Mouse (Mus musculus): ENCODE results near the gene Tmem95. TPM values are rescaled to one million over a fixed set of nuclear protein-coding genes. Genes with fewer than 3 reads are reported as not detected.
"Not testable (repeated sequence)": the region's sequence is repeated elsewhere in the genome, so short reads cannot be mapped to it uniquely, and the experiment has no call there.

The Tmem95 gene
- polyA plus RNA-seq (2016; fragmentation: Nextera tagmentation; extraction: Ambion mirVana): not detected in 2 replicates

DNA sequence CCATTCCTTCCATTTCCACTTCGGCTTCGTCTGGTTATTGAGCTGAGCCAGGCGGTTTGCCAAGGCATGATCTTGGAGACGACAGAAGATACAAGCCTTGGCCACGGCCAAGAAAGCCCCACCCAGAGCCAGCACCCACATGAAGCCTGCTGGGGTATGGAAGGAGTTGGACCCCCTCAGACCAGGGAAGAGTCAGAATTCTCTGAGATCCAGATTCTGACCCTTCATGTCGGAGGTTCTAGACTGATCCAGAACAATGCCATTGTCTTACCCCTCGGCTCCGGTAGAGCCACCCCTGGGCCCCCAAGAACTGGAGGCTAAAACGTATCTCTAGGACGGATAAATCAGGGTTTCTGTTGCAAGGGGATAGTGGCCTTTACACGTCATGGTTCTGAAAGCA, at the start of gene Tmem95:
Tmem95 (minus strand) TSS at position 141 of the 400 bp plus-strand sequence.
- Histone ChIP-seq H3K4me3 (no peak within 1 kb of the TSS), H3K36me3 (no peaks in the 10 kb centered on the region), H3K27me3 (replicated peaks) (peaks cover 13% of the 10 kb centered on the region; the same call in 1 of the 2 replicates), H3K4me1 (peaks cover 36% of the 10 kb centered on the region), H3K9me3 (no peaks in the 10 kb centered on the region), H3K27ac (no peak within 1 kb of the TSS), H3K9ac (0 out of 2 replicates have a peak within 1 kb of the TSS, but pooled peaks have one; percentile 26), H3K4me2 (replicated peaks) (peak within 1 kb of the TSS; percentile 84)
- 94% methylated on average over 11 of the region's 11 CpGs for WGBS
- no peak for ATAC-seq (ENCODE audit: low FRiP score, low read depth)

DNA sequence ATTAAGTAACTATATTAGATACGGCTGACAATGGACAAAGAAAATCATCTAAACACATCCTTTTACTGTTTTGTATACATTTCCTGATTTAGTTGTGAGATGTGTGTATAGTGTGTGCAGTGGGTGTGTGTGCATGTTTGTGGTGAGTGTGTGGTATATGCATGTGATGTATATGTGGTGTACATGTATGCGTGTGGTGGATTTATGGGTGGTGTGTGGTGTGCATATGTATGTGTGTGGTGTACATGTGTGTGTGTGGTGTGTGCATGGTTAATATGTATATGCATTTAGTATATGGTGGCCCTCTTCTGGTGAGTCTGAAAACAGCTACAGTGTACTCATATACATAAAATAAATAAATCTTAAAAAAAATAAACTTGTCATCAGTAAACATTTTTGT, 49.7 kb upstream of the Tmem95 start:
- H3K4me3 ChIP-seq: no peak overlapping the region
- H3K9me3 ChIP-seq: no peaks in the 10 kb centered on the region
- no peak overlapping the region for H3K27ac ChIP-seq
- no peak overlapping the region for H3K9ac ChIP-seq
- H3K27me3 ChIP-seq (replicated peaks): no peaks in the 10 kb centered on the region
- no peaks in the 10 kb centered on the region for H3K4me1 ChIP-seq
- H3K4me2 ChIP-seq (replicated peaks): no peak overlapping the region
- whole genome bisulfite sequencing: 94% methylated on average over 2 of the region's 2 CpGs
- no peaks in the 10 kb centered on the region for H3K36me3 ChIP-seq
- ATAC-seq (ENCODE audit: low FRiP score, low read depth): no peak

DNA sequence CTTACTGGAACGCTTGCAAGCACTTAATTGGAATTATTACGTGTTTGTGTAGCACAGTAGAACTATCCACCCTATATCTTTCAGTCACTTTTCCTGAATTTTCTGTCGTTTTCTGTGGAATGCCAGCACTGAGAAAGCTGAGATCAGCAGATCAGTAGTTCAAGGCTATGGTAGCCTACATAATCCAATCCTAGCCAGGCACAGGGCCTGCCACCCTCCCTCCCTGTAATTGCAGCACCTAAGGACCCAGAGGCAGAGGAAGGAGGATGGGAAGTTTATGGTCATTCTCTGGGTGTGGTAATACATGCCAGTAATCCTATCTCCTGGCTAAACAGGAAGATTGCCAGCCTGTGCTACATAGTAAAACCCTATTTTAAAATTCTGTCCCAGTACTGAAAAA, 45.0 kb upstream of the Tmem95 start:
- H3K9me3 ChIP-seq: no peaks in the 10 kb centered on the region
- H3K27me3 ChIP-seq (replicated peaks): no peaks in the 10 kb centered on the region
- ATAC-seq (ENCODE audit: low FRiP score, low read depth): no peak
- peaks cover 15% of the 10 kb centered on the region for H3K36me3 ChIP-seq
- no peak overlapping the region for H3K4me3 ChIP-seq
- 69% methylated on average over 3 of the region's 3 CpGs for WGBS
- H3K4me2 ChIP-seq (replicated peaks): peak overlapping the region; percentile 93; the same call in 1 of the 2 replicates
- no peak overlapping the region for H3K27ac ChIP-seq
- H3K9ac ChIP-seq: no peak overlapping the region
- H3K4me1 ChIP-seq: peaks cover 11% of the 10 kb centered on the region

DNA sequence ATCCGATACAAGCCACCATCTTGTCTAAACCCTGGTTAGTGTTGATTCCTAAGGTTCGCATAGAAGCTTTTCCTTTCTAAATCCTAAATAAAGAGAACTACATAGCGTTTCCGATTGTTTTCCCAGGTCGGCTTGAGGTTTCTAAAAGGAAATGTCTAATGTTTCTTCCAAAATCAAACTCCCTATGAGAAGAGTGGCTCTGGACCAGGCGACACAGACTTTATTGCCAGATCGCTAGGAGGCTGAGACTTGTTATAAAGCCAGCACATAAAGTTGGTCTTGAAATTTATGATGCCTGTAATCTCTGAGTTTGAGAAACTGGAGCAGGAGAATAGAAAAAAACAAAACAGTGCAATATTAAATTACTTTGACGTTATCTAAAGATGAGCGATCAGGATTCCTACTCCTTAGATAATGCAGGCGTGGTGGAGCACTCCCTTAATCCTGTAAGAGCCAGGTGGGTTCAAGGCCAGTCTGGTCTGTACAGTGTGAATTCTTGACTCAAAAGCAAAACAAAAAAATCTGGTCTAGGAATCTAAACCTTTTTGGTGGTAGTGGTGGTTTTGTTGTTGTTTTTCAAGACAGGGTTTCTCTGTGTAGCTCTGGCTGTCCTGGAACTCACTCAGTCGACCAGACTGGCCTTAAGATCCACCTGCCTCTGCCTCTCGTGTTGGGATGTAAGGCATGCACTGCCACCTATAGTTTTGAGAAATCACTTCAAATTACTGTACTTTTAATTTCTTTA, 44.4 kb upstream of the Tmem95 start:
- Histone ChIP-seq H3K4me2 (replicated peaks) (peak overlapping the region; percentile 93), H3K36me3 (peaks cover 22% of the 10 kb centered on the region), H3K9ac (peak overlapping the region; percentile 53), H3K4me1 (peaks cover 11% of the 10 kb centered on the region), H3K27me3 (replicated peaks) (no peaks in the 10 kb centered on the region), H3K4me3 (peak overlapping the region; percentile 97), H3K27ac (peak overlapping the region; percentile 89), H3K9me3 (no peaks in the 10 kb centered on the region)
- ATAC-seq (ENCODE audit: low FRiP score, low read depth): no peak
- WGBS: 4% methylated on average over 12 of the region's 12 CpGs

DNA sequence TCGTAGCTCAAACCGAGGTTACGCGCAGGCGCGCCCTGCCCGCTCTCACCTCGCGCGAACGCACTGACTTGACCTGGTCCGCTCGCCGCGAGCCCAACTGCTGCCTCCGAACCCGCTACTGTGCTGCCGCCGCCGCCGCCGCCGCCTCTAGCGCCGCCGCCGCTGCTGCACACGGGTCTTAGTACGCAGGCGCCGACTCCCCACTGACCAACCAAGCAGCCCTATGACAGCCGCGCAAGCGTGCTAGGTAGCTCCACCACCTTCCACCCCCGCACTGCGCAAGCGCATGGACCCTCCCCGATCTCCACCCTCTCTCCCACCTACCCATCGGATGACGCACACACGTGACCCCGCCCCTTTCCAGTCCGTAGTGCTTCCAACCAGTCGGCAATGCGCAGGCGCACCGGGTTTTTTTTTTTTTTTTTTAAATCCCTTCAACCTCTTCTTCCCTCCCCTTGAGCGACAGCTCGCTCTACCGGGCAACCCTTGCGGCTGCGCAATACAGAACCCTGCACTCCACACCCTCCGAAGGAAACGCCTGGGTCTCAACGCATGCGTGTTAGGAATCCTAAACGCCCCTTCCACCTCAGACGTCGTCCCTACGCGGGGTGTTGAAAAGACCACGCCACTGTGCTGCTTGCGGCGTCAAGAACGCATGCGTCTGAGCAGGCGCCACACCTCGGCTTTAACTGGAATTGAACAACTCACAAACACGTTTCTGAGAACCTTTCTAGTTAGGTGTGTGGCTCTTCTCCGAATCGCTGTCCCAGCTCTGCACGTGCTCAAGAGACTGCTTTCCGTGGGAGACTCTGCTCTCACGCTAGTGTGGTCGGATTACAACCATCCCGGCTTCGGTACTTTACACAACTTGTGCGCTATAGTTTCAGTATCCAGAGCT, 43.5 kb upstream of the Tmem95 start, which contains the start of gene Eif5a:
Eif5a (minus strand) TSS at position 845 of the 898 bp plus-strand sequence.
- H3K4me1 ChIP-seq: peaks cover 12% of the 10 kb centered on the region
- peak within 1 kb of the TSS; percentile 95 for H3K9ac ChIP-seq
- H3K36me3 ChIP-seq: peaks cover 30% of the 10 kb centered on the region
- peak within 1 kb of the TSS; percentile 93 for H3K4me2 ChIP-seq (replicated peaks)
- H3K27ac ChIP-seq: peak within 1 kb of the TSS; percentile 89
- ATAC-seq (ENCODE audit: low FRiP score, low read depth): peak; percentile 94
- H3K27me3 ChIP-seq (replicated peaks): no peaks in the 10 kb centered on the region
- H3K9me3 ChIP-seq: no peaks in the 10 kb centered on the region
- WGBS: under 1% methylated on average over 78 of the region's 78 CpGs
- H3K4me3 ChIP-seq: peak within 1 kb of the TSS; percentile 97

DNA sequence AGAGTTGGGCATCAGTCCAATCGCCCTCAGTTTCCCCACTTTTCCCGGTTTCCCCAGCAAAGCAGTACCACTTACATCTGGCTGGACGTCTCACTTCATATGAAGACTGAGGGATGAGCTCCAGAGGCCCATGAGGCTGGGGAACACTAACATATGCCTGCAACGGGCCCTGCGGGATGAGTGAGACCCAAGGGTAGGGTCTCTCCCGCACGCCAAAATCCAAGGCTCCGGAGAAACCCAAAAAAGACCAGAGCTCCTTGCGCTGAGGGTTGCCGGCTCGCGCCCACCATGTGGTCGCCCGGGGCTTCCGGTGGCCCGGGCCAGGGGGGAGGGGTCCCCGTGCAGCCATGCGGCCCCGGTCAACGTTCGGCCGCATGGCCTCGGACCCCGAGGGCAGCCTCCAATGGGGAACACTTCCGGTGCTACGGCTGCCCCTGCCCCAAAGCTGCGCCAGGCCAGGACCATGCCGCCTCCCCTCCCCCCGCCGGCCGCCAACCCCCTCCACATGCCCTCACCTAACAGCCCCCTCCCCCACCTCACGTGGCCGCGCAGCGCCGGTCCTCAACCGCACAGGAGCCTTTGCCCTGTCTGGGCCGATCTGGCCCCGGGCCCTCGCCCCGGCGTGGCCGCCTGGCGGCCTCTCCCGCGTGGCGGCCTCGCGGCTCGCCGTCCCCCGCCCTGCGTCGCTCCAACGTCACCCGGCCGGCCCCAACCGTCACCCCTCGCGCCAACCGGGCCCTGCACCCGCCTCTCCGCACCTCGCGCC, 42.6 kb upstream of the Tmem95 start:
- H3K4me1 ChIP-seq: peaks cover 21% of the 10 kb centered on the region
- peaks cover 39% of the 10 kb centered on the region for H3K36me3 ChIP-seq
- peak overlapping the region; percentile 84 for H3K27ac ChIP-seq
- peak overlapping the region; percentile 93 for H3K4me2 ChIP-seq (replicated peaks)
- no peaks in the 10 kb centered on the region for H3K9me3 ChIP-seq
- H3K9ac ChIP-seq: peak overlapping the region; percentile 95
- peak; percentile 27 for ATAC-seq (ENCODE audit: low FRiP score, low read depth)
- WGBS: 1% methylated on average over 63 of the region's 65 CpGs
- peak overlapping the region; percentile 97 for H3K4me3 ChIP-seq
- no peaks in the 10 kb centered on the region for H3K27me3 ChIP-seq (replicated peaks)

DNA sequence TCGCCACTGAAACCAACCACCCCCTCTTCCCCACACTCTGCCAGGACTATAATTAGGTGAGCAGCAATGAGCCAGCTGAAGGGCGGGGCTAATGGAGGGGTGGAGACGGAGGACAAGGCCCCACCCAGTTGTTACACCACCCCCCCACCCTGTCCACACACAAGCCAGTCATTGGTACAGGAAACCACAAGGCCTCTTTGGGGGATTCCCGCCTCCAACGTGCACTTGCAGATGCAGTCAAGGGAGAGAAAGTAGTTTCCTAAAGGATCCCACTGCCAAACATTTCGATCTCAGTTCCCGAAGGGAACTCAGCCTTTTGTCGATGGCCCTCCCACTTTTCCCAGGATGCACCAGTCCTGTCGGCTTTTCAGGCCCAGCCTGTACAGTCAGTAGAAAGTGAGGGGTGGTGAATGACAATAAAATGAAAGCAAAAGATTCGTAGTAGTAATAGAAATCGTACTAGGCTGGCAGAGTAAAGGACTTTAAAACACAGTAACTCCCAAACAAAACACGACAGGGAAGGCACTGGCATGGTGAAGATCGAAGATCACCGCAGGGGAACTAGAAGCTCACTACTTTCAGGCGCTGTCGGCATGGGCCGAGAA, 41.9 kb upstream of the Tmem95 start:
- no peaks in the 10 kb centered on the region for H3K9me3 ChIP-seq
- no peak for ATAC-seq (ENCODE audit: low FRiP score, low read depth)
- peak overlapping the region; percentile 97 for H3K4me3 ChIP-seq
- peak overlapping the region; percentile 84 for H3K27ac ChIP-seq
- H3K36me3 ChIP-seq: peaks cover 46% of the 10 kb centered on the region
- no peaks in the 10 kb centered on the region for H3K27me3 ChIP-seq (replicated peaks)
- peak overlapping the region; percentile 93 for H3K4me2 ChIP-seq (replicated peaks)
- 1% methylated on average over 17 of the region's 17 CpGs for WGBS
- peak overlapping the region; percentile 95 for H3K9ac ChIP-seq
- H3K4me1 ChIP-seq: peaks cover 28% of the 10 kb centered on the region

DNA sequence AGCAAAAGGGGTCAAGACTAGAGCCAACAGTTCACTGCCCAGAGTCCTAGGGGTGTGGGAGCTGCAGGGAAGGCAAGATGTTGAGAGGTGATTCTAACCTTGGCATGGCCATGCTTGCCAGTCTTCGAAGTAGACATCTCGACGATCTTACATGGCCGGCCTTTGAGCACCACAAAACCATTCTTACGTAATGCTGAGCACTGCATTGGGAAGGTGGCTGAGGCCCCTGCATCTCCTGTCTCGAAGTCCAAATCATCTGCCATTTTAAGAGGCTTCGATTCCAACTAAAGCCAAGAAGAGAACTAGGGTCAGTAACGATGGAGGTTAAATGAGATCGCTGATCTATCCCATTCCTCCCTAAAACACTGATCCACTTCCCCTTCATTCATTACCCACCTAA, 41.2 kb upstream of the Tmem95 start:
- Histone ChIP-seq H3K9ac (peak overlapping the region; percentile 95), H3K36me3 (peaks cover 46% of the 10 kb centered on the region), H3K4me3 (peak overlapping the region; percentile 97), H3K4me1 (peaks cover 33% of the 10 kb centered on the region), H3K9me3 (no peaks in the 10 kb centered on the region), H3K27me3 (replicated peaks) (no peaks in the 10 kb centered on the region), H3K27ac (no peak overlapping the region), H3K4me2 (replicated peaks) (peak overlapping the region; percentile 93)
- ATAC-seq (ENCODE audit: low FRiP score, low read depth): no peak
- WGBS: 85% methylated on average over 9 of the region's 9 CpGs

DNA sequence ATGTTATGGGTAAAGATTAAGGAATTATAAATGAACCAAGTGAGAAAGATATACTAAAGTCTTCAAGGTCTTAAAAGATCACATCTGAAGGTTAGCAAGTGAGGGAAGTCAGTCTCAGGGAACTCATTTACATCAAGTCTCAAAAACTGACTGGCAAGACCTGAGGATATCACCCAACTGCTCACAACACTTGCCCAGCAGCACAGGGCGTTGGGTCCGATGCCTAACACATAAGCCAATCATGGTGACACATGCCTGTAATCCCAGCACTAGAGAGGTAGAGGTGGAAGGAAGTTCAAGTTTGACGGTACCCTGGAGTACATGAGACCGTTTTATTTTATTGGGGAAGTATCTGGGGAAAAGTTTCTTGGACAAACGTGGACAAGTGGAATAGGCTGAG, 40.3 kb upstream of the Tmem95 start:
- no peak overlapping the region for H3K4me3 ChIP-seq
- WGBS: 88% methylated on average over 5 of the region's 5 CpGs
- H3K36me3 ChIP-seq: peaks cover 48% of the 10 kb centered on the region
- H3K9ac ChIP-seq: no peak overlapping the region
- peaks cover 37% of the 10 kb centered on the region for H3K4me1 ChIP-seq
- no peak for ATAC-seq (ENCODE audit: low FRiP score, low read depth)
- H3K4me2 ChIP-seq (replicated peaks): no peak overlapping the region
- H3K9me3 ChIP-seq: no peaks in the 10 kb centered on the region
- no peak overlapping the region for H3K27ac ChIP-seq
- no peaks in the 10 kb centered on the region for H3K27me3 ChIP-seq (replicated peaks)

DNA sequence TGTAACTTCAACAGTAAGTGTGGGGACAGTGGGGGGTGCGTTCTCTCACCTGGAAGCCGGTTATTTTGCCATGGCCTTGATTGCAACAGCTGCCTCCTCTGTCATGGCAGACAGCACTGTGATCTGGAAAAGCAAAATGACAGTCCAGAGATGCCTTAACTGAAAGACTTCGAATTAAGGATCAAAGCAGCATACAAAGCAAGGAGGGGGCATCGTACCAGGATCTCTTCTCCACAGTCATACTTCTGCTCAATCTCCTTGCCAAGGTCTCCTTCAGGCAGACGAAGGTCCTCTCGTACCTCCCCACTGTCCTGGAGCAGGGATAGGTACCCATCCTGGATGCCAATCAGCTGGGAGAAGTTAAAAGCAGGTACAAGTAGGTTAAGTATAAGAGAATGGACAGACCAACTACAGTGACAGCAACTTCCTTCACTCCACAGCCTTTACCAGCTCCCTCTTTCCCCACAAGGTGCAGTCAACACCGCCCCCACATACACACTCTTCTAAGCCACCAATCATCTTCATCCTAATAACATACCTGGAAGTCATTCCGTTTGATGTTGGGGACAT, 39.6 kb upstream of the Tmem95 start:
- 84% methylated on average over 8 of the region's 8 CpGs for WGBS
- H3K9me3 ChIP-seq: no peaks in the 10 kb centered on the region
- no peak overlapping the region for H3K27ac ChIP-seq
- peaks cover 41% of the 10 kb centered on the region for H3K4me1 ChIP-seq
- peaks cover 54% of the 10 kb centered on the region for H3K36me3 ChIP-seq
- no peak overlapping the region for H3K4me3 ChIP-seq
- no peak overlapping the region for H3K4me2 ChIP-seq (replicated peaks)
- ATAC-seq (ENCODE audit: low FRiP score, low read depth): no peak
- no peak overlapping the region for H3K9ac ChIP-seq
- H3K27me3 ChIP-seq (replicated peaks): no peaks in the 10 kb centered on the region

DNA sequence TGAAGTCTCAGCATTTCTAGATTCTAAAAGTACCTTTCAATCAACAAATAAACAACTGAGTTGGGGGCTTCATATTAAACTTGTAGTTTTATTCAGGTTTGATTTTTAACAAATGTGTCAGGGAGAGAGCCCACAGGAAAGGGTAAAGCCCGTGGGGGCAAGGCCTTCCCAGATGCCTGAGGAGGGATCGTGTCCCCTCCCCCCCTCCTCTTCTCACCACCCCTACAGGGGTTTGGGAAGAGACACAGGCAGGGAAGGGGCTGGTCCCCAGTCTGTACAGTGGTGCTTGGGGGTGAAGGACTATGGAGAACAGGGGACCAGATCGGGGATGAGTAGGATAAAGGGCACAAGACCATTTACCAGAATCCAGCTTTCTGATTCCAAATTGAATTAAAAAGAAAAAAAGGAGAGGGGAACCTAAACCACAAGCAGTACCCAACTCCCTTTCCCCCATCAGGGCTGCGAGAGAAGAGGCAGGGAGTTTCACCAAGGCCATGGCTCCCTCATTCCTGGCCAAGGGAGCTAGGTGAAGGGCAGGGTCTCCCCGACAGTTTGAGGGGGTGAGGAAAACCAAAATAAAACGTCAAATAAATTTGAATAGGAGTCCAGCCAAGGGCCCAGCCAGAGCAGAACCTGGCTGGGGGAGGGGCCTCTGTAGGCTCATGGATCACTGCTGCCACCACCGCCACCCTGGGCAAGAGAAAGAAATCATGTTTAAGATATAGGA, 39.0 kb upstream of the Tmem95 start:
- ATAC-seq (ENCODE audit: low FRiP score, low read depth); H3K4me3 ChIP-seq; H3K4me2 ChIP-seq (replicated peaks); H3K9me3 ChIP-seq; H3K9ac ChIP-seq; H3K27ac ChIP-seq; H3K27me3 ChIP-seq (replicated peaks): not testable (repeated sequence)
- Histone ChIP-seq H3K4me1 (peaks cover 41% of the 10 kb centered on the region), H3K36me3 (peaks cover 61% of the 10 kb centered on the region)
- 65% methylated on average over 7 of the region's 7 CpGs for WGBS
